Mouse (Mus musculus) thymus, adult 2 months (tissue): ENCODE measurements around the gene Tsc22d1.

Experiments
- CTCF ChIP-seq: fragments of 200-500 bp; IDR thresholded peaks from 2 replicates; pipeline ENCODE4 v1.5.1; 2012; ENCODE audit warnings: mild to moderate bottlenecking, control low read depth, low read length, moderate library complexity, borderline replicate concordance; ENCODE audit not compliant: control insufficient read depth, poor library complexity, insufficient read depth; ENCODE audit errors: extremely low read depth
- POLR2A ChIP-seq: fragments of 200-500 bp; IDR thresholded peaks from 2 replicates; pipeline ENCODE4 v1.6.1; 2012; ENCODE audit warnings: mild to moderate bottlenecking, low read length, control low read depth, moderate library complexity; ENCODE audit not compliant: control insufficient read depth, poor library complexity, insufficient read depth; ENCODE audit errors: extremely low read depth

GRCm38 (mm10) chr14:76417346-76417745 lies 2.6 kb downstream of the Tsc22d1 start:
- TF ChIP-seq CTCF (no peak), POLR2A (no peak)
